Mouse (Mus musculus): Measurements from ENCODE around the gene Setd4.
"Not testable (repeated sequence)": the region's sequence is repeated elsewhere in the genome, so short reads cannot be mapped to it uniquely, and the experiment has no call there.

Setd4 gene

GRCm38 (mm10) chr16:93603439-93604212 is at the start of gene Setd4:
Gene Setd4, minus strand, starts transcription at chr16:93604063.
- DNase-seq (ENCODE audit: low read depth, low spot score) = peak; percentile 85
- H3K27me3 ChIP-seq (ENCODE audit: control insufficient read depth, insufficient read depth, low read length, poor library complexity, severe bottlenecking) = no peaks in the 10 kb centered on the region
- no peaks in the 10 kb centered on the region for H3K36me3 ChIP-seq (ENCODE audit: control insufficient read depth, insufficient read depth, low read length, poor library complexity, severe bottlenecking)

GRCm38 (mm10) chr16:93648441-93649183 is 44.7 kb upstream of the Setd4 start:
- Histone ChIP-seq H3K36me3 (ENCODE audit: control insufficient read depth, insufficient read depth, low read length, poor library complexity, severe bottlenecking) (no peaks in the 10 kb centered on the region), H3K27me3 (ENCODE audit: control insufficient read depth, insufficient read depth, low read length, poor library complexity, severe bottlenecking) (no peaks in the 10 kb centered on the region)
- DNase-seq (ENCODE audit: low read depth, low spot score) = no peak

- no peaks in the 10 kb centered on the region for H3K36me3 ChIP-seq (ENCODE audit: control insufficient read depth, insufficient read depth, low read length, poor library complexity, severe bottlenecking)
- no peak for DNase-seq (ENCODE audit: low read depth, low spot score)
- no peaks in the 10 kb centered on the region for H3K27me3 ChIP-seq (ENCODE audit: control insufficient read depth, insufficient read depth, low read length, poor library complexity, severe bottlenecking)
Measured at GRCm38 (mm10) chr16:93644006-93644405, 40.1 kb upstream of the Setd4 start.

GRCm38 (mm10) chr16:93627761-93628400 is 24.0 kb upstream of the Setd4 start, which contains the start of gene Gm5678:
Gene Gm5678, plus strand, starts transcription at chr16:93628097.
- no peaks in the 10 kb centered on the region for H3K27me3 ChIP-seq (ENCODE audit: control insufficient read depth, insufficient read depth, low read length, poor library complexity, severe bottlenecking)
- DNase-seq (ENCODE audit: low read depth, low spot score) = no peak
- H3K36me3 ChIP-seq (ENCODE audit: control insufficient read depth, insufficient read depth, low read length, poor library complexity, severe bottlenecking) = no peaks in the 10 kb centered on the region

GRCm38 (mm10) chr16:93626745-93627144 is 22.9 kb upstream of the Setd4 start:
- Histone ChIP-seq H3K27me3 (ENCODE audit: control insufficient read depth, insufficient read depth, low read length, poor library complexity, severe bottlenecking) (no peaks in the 10 kb centered on the region), H3K36me3 (ENCODE audit: control insufficient read depth, insufficient read depth, low read length, poor library complexity, severe bottlenecking) (no peaks in the 10 kb centered on the region)
- DNase-seq (ENCODE audit: low read depth, low spot score) = no peak

- DNase-seq (ENCODE audit: low read depth, low spot score) = no peak
- Histone ChIP-seq H3K27me3 (ENCODE audit: control insufficient read depth, insufficient read depth, low read length, poor library complexity, severe bottlenecking) (no peaks in the 10 kb centered on the region), H3K36me3 (ENCODE audit: control insufficient read depth, insufficient read depth, low read length, poor library complexity, severe bottlenecking) (no peaks in the 10 kb centered on the region)
Measured at GRCm38 (mm10) chr16:93624671-93625070, 20.8 kb upstream of the Setd4 start.

GRCm38 (mm10) chr16:93623759-93624158 is 19.9 kb upstream of the Setd4 start:
- H3K36me3 ChIP-seq (ENCODE audit: control insufficient read depth, insufficient read depth, low read length, poor library complexity, severe bottlenecking); DNase-seq (ENCODE audit: low read depth, low spot score): not testable (repeated sequence)

GRCm38 (mm10) chr16:93615118-93615870 is 11.4 kb upstream of the Setd4 start:
- H3K27me3 ChIP-seq (ENCODE audit: control insufficient read depth, insufficient read depth, low read length, poor library complexity, severe bottlenecking) = no peaks in the 10 kb centered on the region
- H3K36me3 ChIP-seq (ENCODE audit: control insufficient read depth, insufficient read depth, low read length, poor library complexity, severe bottlenecking) = no peaks in the 10 kb centered on the region
- DNase-seq (ENCODE audit: low read depth, low spot score) = peak; percentile 80

More at GRCm38 (mm10) chr16:93623759-93624158, 19.9 kb upstream of the Setd4 start:
- H3K27me3 ChIP-seq (ENCODE audit: control insufficient read depth, insufficient read depth, low read length, poor library complexity, severe bottlenecking) = not testable (repeated sequence)

GRCm38 (mm10) chr16:93610961-93611360 is 7.1 kb upstream of the Setd4 start:
- no peaks in the 10 kb centered on the region for H3K36me3 ChIP-seq (ENCODE audit: control insufficient read depth, insufficient read depth, low read length, poor library complexity, severe bottlenecking)
- DNase-seq (ENCODE audit: low read depth, low spot score) = no peak
- no peaks in the 10 kb centered on the region for H3K27me3 ChIP-seq (ENCODE audit: control insufficient read depth, insufficient read depth, low read length, poor library complexity, severe bottlenecking)

GRCm38 (mm10) chr16:93609796-93610195 is 5.9 kb upstream of the Setd4 start:
- H3K27me3 ChIP-seq (ENCODE audit: control insufficient read depth, insufficient read depth, low read length, poor library complexity, severe bottlenecking) = no peaks in the 10 kb centered on the region
- no peak for DNase-seq (ENCODE audit: low read depth, low spot score)
- H3K36me3 ChIP-seq (ENCODE audit: control insufficient read depth, insufficient read depth, low read length, poor library complexity, severe bottlenecking) = no peaks in the 10 kb centered on the region

GRCm38 (mm10) chr16:93608731-93609130 is 4.9 kb upstream of the Setd4 start:
- Histone ChIP-seq H3K36me3 (ENCODE audit: control insufficient read depth, insufficient read depth, low read length, poor library complexity, severe bottlenecking) (no peaks in the 10 kb centered on the region), H3K27me3 (ENCODE audit: control insufficient read depth, insufficient read depth, low read length, poor library complexity, severe bottlenecking) (no peaks in the 10 kb centered on the region)
- no peak for DNase-seq (ENCODE audit: low read depth, low spot score)

GRCm38 (mm10) chr16:93607669-93608101 is 3.8 kb upstream of the Setd4 start:
- DNase-seq (ENCODE audit: low read depth, low spot score) = peak; percentile 92

GRCm38 (mm10) chr16:93606146-93606545 is 2.3 kb upstream of the Setd4 start:
- H3K27me3 ChIP-seq (ENCODE audit: control insufficient read depth, insufficient read depth, low read length, poor library complexity, severe bottlenecking) = no peaks in the 10 kb centered on the region
- DNase-seq (ENCODE audit: low read depth, low spot score) = no peak
- no peaks in the 10 kb centered on the region for H3K36me3 ChIP-seq (ENCODE audit: control insufficient read depth, insufficient read depth, low read length, poor library complexity, severe bottlenecking)

More at GRCm38 (mm10) chr16:93607669-93608101, 3.8 kb upstream of the Setd4 start:
- no peaks in the 10 kb centered on the region for H3K27me3 ChIP-seq (ENCODE audit: control insufficient read depth, insufficient read depth, low read length, poor library complexity, severe bottlenecking)
- no peaks in the 10 kb centered on the region for H3K36me3 ChIP-seq (ENCODE audit: control insufficient read depth, insufficient read depth, low read length, poor library complexity, severe bottlenecking)

GRCm38 (mm10) chr16:93605553-93605952 is 1.7 kb upstream of the Setd4 start, which contains the start of gene Cbr1:
Gene Cbr1, plus strand, starts transcription at chr16:93605853.
- H3K36me3 ChIP-seq (ENCODE audit: control insufficient read depth, insufficient read depth, low read length, poor library complexity, severe bottlenecking) = no peaks in the 10 kb centered on the region
- H3K27me3 ChIP-seq (ENCODE audit: control insufficient read depth, insufficient read depth, low read length, poor library complexity, severe bottlenecking) = no peaks in the 10 kb centered on the region
- DNase-seq (ENCODE audit: low read depth, low spot score) = no peak
